Mouse (Mus musculus): ENCODE data around the gene Reln.

- TF ChIP-seq CTCF (IDR thresholded peaks at IDR 0.05) (no peak), EP300 (IDR thresholded peaks at IDR 0.05) (no peak)
Measured at GRCm38 (mm10) chr5:22312995-22313394, 31.5 kb downstream of the Reln start.
